Mouse (Mus musculus): ENCODE measurements around the gene Cisd2. TPM values are rescaled to one million over a fixed set of nuclear protein-coding genes. Genes with fewer than 3 reads are reported as not detected.
A peak's percentile ranks its signal among the peaks of the same experiment; 100 is the strongest.

Gene Cisd2
- total RNA-seq, 2 experiments from 2014 or later, result 50.2 to 54.3 TPM

- intact Hi-C loops (cut with DNase I), result no loop called here
- no peak for DNase-seq (ENCODE audit: low spot score)
These were observed 5.9 kb downstream of the Cisd2 start for GRCm38 (mm10) chr3:135417799-135418198.

- no peak for DNase-seq (ENCODE audit: low spot score)
- intact Hi-C loops (cut with DNase I), result no loop called here
These were observed 6.5 kb downstream of the Cisd2 start for GRCm38 (mm10) chr3:135417245-135417644.

- peak; percentile 32 for DNase-seq (ENCODE audit: low spot score)
- intact Hi-C loops (cut with DNase I), result no loop called here
These were observed 11.9 kb downstream of the Cisd2 start for GRCm38 (mm10) chr3:135411824-135412223.

GRCm38 (mm10) chr3:135411056-135411455 is 12.7 kb downstream of the Cisd2 start:
- no peak for DNase-seq (ENCODE audit: low spot score)

GRCm38 (mm10) chr3:135409219-135409618 is 14.5 kb downstream of the Cisd2 start:
- no peak for DNase-seq (ENCODE audit: low spot score)
- intact Hi-C loops (cut with DNase I), result no loop called here

More at GRCm38 (mm10) chr3:135411056-135411455, 12.7 kb downstream of the Cisd2 start:
- intact Hi-C loops (cut with DNase I), result no loop called here

GRCm38 (mm10) chr3:135407351-135407750 is 16.4 kb downstream of the Cisd2 start:
- no peak for DNase-seq (ENCODE audit: low spot score)
- intact Hi-C loops (cut with DNase I), result no loop called here

- intact Hi-C loops (cut with DNase I), result loop anchor here (5.0 kb wide), 4 partner anchors 53 to 178 kb away; no protein-coding TSS in a partner anchor
- no peak for DNase-seq (ENCODE audit: low spot score)
These were observed 19.1 kb downstream of the Cisd2 start for GRCm38 (mm10) chr3:135404599-135404998.

- no peak for DNase-seq (ENCODE audit: low spot score)
- intact Hi-C loops (cut with DNase I), result loop anchor here (2.0 to 5.0 kb wide), 6 partner anchors 53 to 327 kb away; no protein-coding TSS in a partner anchor
These were observed 19.9 kb downstream of the Cisd2 start for GRCm38 (mm10) chr3:135403856-135404255.

- intact Hi-C loops (cut with DNase I), result loop anchor here (2.0 to 5.0 kb wide), 6 partner anchors 54 to 328 kb away; no protein-coding TSS in a partner anchor
- DNase-seq (ENCODE audit: low spot score), result no peak
These were observed 20.5 kb downstream of the Cisd2 start for GRCm38 (mm10) chr3:135403211-135403610.

GRCm38 (mm10) chr3:135402201-135402658 is 21.5 kb downstream of the Cisd2 start:
- peak; percentile 66 for DNase-seq (ENCODE audit: low spot score)
- intact Hi-C loops (cut with DNase I), result loop anchor here (2.0 to 5.0 kb wide), 6 partner anchors 55 to 329 kb away; no protein-coding TSS in a partner anchor

- intact Hi-C loops (cut with DNase I), result no loop called here
- no peak for DNase-seq (ENCODE audit: low spot score)
These were observed 26.6 kb downstream of the Cisd2 start for GRCm38 (mm10) chr3:135397112-135397511.

- no peak for DNase-seq (ENCODE audit: low spot score)
- intact Hi-C loops (cut with DNase I), result no loop called here
These were observed 27.6 kb downstream of the Cisd2 start for GRCm38 (mm10) chr3:135396081-135396480.

- intact Hi-C loops (cut with DNase I), result no loop called here
These were observed 28.6 kb downstream of the Cisd2 start for GRCm38 (mm10) chr3:135395085-135395484.

GRCm38 (mm10) chr3:135393186-135393585 is 30.5 kb downstream of the Cisd2 start:
- no peak for DNase-seq (ENCODE audit: low spot score)
- intact Hi-C loops (cut with DNase I), result no loop called here

More at GRCm38 (mm10) chr3:135395085-135395484, 28.6 kb downstream of the Cisd2 start:
- no peak for DNase-seq (ENCODE audit: low spot score)

GRCm38 (mm10) chr3:135379868-135380267 is 43.9 kb downstream of the Cisd2 start:
- intact Hi-C loops (cut with DNase I), result no loop called here
- DNase-seq (ENCODE audit: low spot score), result no peak

- no peak for DNase-seq (ENCODE audit: low spot score)
- intact Hi-C loops (cut with DNase I), result no loop called here
These were observed 46.3 kb downstream of the Cisd2 start for GRCm38 (mm10) chr3:135377445-135377844.

GRCm38 (mm10) chr3:135375836-135376235 is 47.9 kb downstream of the Cisd2 start:
- intact Hi-C loops (cut with DNase I), result no loop called here
- DNase-seq (ENCODE audit: low spot score), result no peak

- intact Hi-C loops (cut with DNase I), result no loop called here
- DNase-seq (ENCODE audit: low spot score), result no peak
These were observed 66.3 kb downstream of the Cisd2 start for GRCm38 (mm10) chr3:135357394-135357793.
